In the genomic region with DNA sequence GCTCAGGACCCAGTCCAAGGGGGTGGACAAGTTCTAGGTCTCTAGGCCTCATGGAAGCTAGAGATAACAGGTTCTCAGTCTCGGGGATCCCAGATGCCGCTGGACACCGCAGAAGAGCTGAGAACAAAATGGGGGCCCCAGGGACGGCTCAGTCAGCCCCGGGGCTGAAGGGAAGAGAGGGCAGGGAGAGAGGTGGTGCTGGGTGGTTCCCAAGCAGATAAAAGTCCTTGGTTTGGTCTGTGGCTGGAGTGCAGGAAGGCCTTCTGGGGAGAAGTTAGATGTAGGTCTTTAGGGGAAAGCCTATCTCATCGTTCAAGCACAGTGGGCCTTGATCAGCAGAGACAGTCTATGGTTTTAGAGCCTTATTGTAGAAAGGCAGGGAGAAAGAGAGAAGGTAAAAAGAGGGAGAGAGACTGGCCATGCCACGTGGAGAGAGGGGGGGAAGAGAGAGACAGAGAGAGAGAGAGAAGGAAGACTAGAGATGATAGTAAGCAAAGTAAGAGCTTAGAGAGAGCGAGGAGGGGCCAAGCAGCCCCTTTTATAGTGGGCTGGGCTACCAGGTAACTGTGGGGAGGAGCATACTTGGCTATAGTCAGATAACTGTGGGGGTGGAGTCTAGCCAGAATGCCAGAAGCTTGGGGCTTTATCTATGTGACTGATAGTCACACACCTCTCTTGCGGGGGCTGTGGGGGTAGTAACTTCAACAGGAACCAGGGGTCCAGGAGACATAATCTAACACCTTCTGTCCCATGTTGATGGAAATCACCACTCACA, we compare ENCODE assay signal across 24 mouse cellular contexts. TPM values are rescaled to one million over a fixed set of nuclear protein-coding genes. Genes with fewer than 3 reads are reported as not detected.
DNase-seq lines count a peak whose midpoint lies in the region; ATAC-seq and TF ChIP-seq lines count a peak whose summit lies in the region.
"Had no signal": no experiment of that assay in that cellular context is flagged by ENCODE, and none has a peak within 500 bp of the region (broad histone marks: within the 10 kb centered on the region; RNA-seq: fewer than 3 reads in every experiment).

No protein-coding gene starts in this region.

- H3K4me1 ChIP-seq in heart, embryonic 15.5 days (replicated peaks): peaks cover 39% of the 10 kb centered on the region
- peaks cover 18% of the 10 kb centered on the region for H3K4me1 ChIP-seq in heart, adult 2 months (ENCODE audit: control insufficient read depth, insufficient read depth, low read length)
- peaks cover 35% of the 10 kb centered on the region for H3K4me1 ChIP-seq in limb, embryonic 10.5 days
- H3K4me1 ChIP-seq in liver, embryonic 15.5 days (replicated peaks): peaks cover 29% of the 10 kb centered on the region
- H3K4me1 ChIP-seq in hindbrain, embryonic 11.5 days (replicated peaks; ENCODE audit: control insufficient read depth, insufficient read depth, low read length): no peaks in the 10 kb centered on the region

- no peaks in the 10 kb centered on the region for H3K36me3 ChIP-seq in heart, embryonic 15.5 days
- H3K36me3 ChIP-seq in heart, adult 2 months (ENCODE audit: control insufficient read depth, insufficient read depth, low read length): peaks cover 7% of the 10 kb centered on the region
- H3K36me3 ChIP-seq in limb, embryonic 10.5 days: no peaks in the 10 kb centered on the region
- H3K36me3 ChIP-seq in liver, embryonic 15.5 days (replicated peaks): no peaks in the 10 kb centered on the region
- no peaks in the 10 kb centered on the region for H3K36me3 ChIP-seq in hindbrain, embryonic 11.5 days (ENCODE audit: control insufficient read depth, insufficient read depth, low read length)
- H3K36me3 ChIP-seq: hindbrain, embryonic 15.5 days; limb, embryonic 12.5 days; neural tube, embryonic 15.5 days had no signal

- H3K9ac ChIP-seq in heart, embryonic 15.5 days: no peak overlapping the region
- H3K9ac ChIP-seq in heart, adult 2 months (ENCODE audit: low read depth, low read length): no peak overlapping the region
- H3K9ac ChIP-seq in liver, embryonic 15.5 days: no peak overlapping the region
- no peak overlapping the region for H3K9ac ChIP-seq in hindbrain, embryonic 11.5 days (ENCODE audit: low read depth, low read length)
- H3K9ac ChIP-seq: forebrain, embryonic 13.5 days; hindbrain, embryonic 15.5 days; limb, embryonic 12.5 days; neural tube, embryonic 15.5 days had no signal

- ATAC-seq in heart, embryonic 15.5 days (replicated peaks; ENCODE audit: insufficient number of reproducible peaks, insufficient read depth, low FRiP score, low read depth): no peak
- peak; percentile 26; the same call in 1 of the 2 replicates for ATAC-seq in liver, embryonic 15.5 days (ENCODE audit: insufficient read depth)
- no peak for ATAC-seq in hindbrain, embryonic 11.5 days (ENCODE audit: low FRiP score)
- ATAC-seq: forebrain, embryonic 13.5 days; inflammation-experienced regulatory T-cells, adult 6 months; lung, postnatal 0 days; Patski had no signal

- TF ChIP-seq POLR2A in heart, adult 2 months (IDR thresholded peaks at IDR 0.05; ENCODE audit: insufficient read depth, low read depth, low read length): no peak

- H3K9me3 ChIP-seq in heart, embryonic 15.5 days (replicated peaks): no peaks in the 10 kb centered on the region
- no peaks in the 10 kb centered on the region for H3K9me3 ChIP-seq in limb, embryonic 10.5 days (replicated peaks)
- H3K9me3 ChIP-seq in liver, embryonic 15.5 days (replicated peaks): no peaks in the 10 kb centered on the region
- H3K9me3 ChIP-seq in hindbrain, embryonic 11.5 days (ENCODE audit: control insufficient read depth, low read length): no peaks in the 10 kb centered on the region
- H3K9me3 ChIP-seq: forebrain, embryonic 13.5 days; hindbrain, embryonic 15.5 days; limb, embryonic 12.5 days; neural tube, embryonic 15.5 days had no signal

- no peak overlapping the region for H3K4me3 ChIP-seq in heart, embryonic 15.5 days
- no peak overlapping the region for H3K4me3 ChIP-seq in heart, adult 2 months
- H3K4me3 ChIP-seq in limb, embryonic 10.5 days: no peak overlapping the region
- no peak overlapping the region for H3K4me3 ChIP-seq in liver, embryonic 15.5 days (replicated peaks)
- H3K4me3 ChIP-seq in hindbrain, embryonic 11.5 days (ENCODE audit: low read depth, low read length): no peak overlapping the region
- H3K4me3 ChIP-seq: forebrain, embryonic 13.5 days; hindbrain, embryonic 15.5 days; limb, embryonic 12.5 days; neural tube, embryonic 15.5 days had no signal

- no peaks in the 10 kb centered on the region for H3K27me3 ChIP-seq in heart, embryonic 15.5 days
- no peaks in the 10 kb centered on the region for H3K27me3 ChIP-seq in heart, adult 2 months (ENCODE audit: control insufficient read depth, insufficient read depth, low read length)
- H3K27me3 ChIP-seq in limb, embryonic 10.5 days (ENCODE audit: low read depth, poor library complexity, severe bottlenecking): no peaks in the 10 kb centered on the region
- no peaks in the 10 kb centered on the region for H3K27me3 ChIP-seq in liver, embryonic 15.5 days
- H3K27me3 ChIP-seq in hindbrain, embryonic 11.5 days (ENCODE audit: control insufficient read depth, insufficient read depth, low read length): no peaks in the 10 kb centered on the region
- H3K27me3 ChIP-seq: forebrain, embryonic 13.5 days; hindbrain, embryonic 15.5 days; limb, embryonic 12.5 days; neural tube, embryonic 15.5 days; Patski had no signal

- no peak overlapping the region for H3K4me2 ChIP-seq in heart, embryonic 15.5 days
- H3K4me2 ChIP-seq in liver, embryonic 15.5 days: no peak overlapping the region
- no peak overlapping the region for H3K4me2 ChIP-seq in hindbrain, embryonic 11.5 days (replicated peaks; ENCODE audit: low read depth, low read length)
- H3K4me2 ChIP-seq: forebrain, embryonic 13.5 days; hindbrain, embryonic 15.5 days; limb, embryonic 12.5 days; neural tube, embryonic 15.5 days had no signal

- WGBS in heart, embryonic 15.5 days: 68% methylated on average over 9 of the region's 9 CpGs
- 83% methylated on average over 9 of the region's 9 CpGs for whole genome bisulfite sequencing in heart, adult 2 months
- WGBS in limb, embryonic 10.5 days: 86% methylated on average over 9 of the region's 9 CpGs
- WGBS in liver, embryonic 15.5 days (ENCODE audit: insufficient replicate concordance): 29% methylated on average over 9 of the region's 9 CpGs
- 92% methylated on average over 9 of the region's 9 CpGs for WGBS in hindbrain, embryonic 11.5 days

- TF ChIP-seq CTCF in heart, adult 2 months (IDR thresholded peaks at IDR 0.05): no peak

- H3K27ac ChIP-seq in heart, embryonic 15.5 days: peak overlapping the region; percentile 88
- H3K27ac ChIP-seq in heart, adult 2 months: no peak overlapping the region
- H3K27ac ChIP-seq in limb, embryonic 10.5 days: peak overlapping the region; percentile 67; the same call in 1 of the 2 replicates
- peak overlapping the region; percentile 51; the same call in 1 of the 2 replicates for H3K27ac ChIP-seq in liver, embryonic 15.5 days (replicated peaks)
- H3K27ac ChIP-seq in hindbrain, embryonic 11.5 days (ENCODE audit: low read depth, low read length): no peak overlapping the region
- H3K27ac ChIP-seq: forebrain, embryonic 13.5 days; hindbrain, embryonic 15.5 days; neural tube, embryonic 15.5 days had no signal

- intact Hi-C loops in heart, adult 2 months (cut with DNase I): no loop called here

- TF ChIP-seq EP300 in heart, adult 2 months (IDR thresholded peaks at IDR 0.05; ENCODE audit: insufficient read depth, low read depth, low read length): no peak

- no peaks in the 10 kb centered on the region for H3K79me2 ChIP-seq in heart, adult 2 months (replicated peaks; ENCODE audit: control insufficient read depth, insufficient read depth, low read length)

- DNase-seq in cerebellum, postnatal 10 days: peak; percentile 38 to 45
- no peak for DNase-seq in cerebellum, postnatal 14 days
- no peak for DNase-seq in heart, adult 2 months
- DNase-seq in limb, embryonic 10.5 days (ENCODE audit: low spot score): no peak
- no peak for DNase-seq in c-Kit-positive CD71-positive TER-119-positive erythroid progenitor cells, embryonic 14.5 days (ENCODE audit: low spot score)
- DNase-seq in hindbrain, embryonic 11.5 days (ENCODE audit: low spot score): no peak
- DNase-seq: adrenal gland, postnatal 10 days; gastrocnemius, postnatal 10 days; kidney, adult 11 months; kidney, postnatal 14 days; lung, adult 18-20 months; lung, postnatal 4 days; midbrain, embryonic 14.5 days; retina, postnatal 1 day; right cerebral cortex, postnatal 14 days had no signal

RNA-seq across cellular contexts. Expression of a gene that starts 34.2 kb away (rescaled TPM):
- 22.9 and 24.8 TPM in 2 replicates for polyA plus RNA-seq in heart, embryonic 15.5 days (2015; fragmentation: Nextera tagmentation; extraction: Ambion mirVana)
- total RNA-seq in heart, adult 2 months (2021): 100 to 1,000 TPM; 129 to 134 TPM
- 85.2 and 133 TPM in 2 replicates for polyA plus RNA-seq in heart, adult 2 months (2012; rRNA removed)
- 33.8 and 45.4 TPM in 2 replicates for polyA plus RNA-seq in limb, embryonic 10.5 days (2016; fragmentation: Nextera tagmentation; extraction: Ambion mirVana)
- polyA plus RNA-seq in liver, embryonic 15.5 days (2015; fragmentation: Nextera tagmentation; extraction: Ambion mirVana): 3.5 and 4.4 TPM in 2 replicates
- polyA plus RNA-seq in hindbrain, embryonic 11.5 days (2014; fragmentation: Nextera tagmentation; extraction: Ambion mirVana): 42.3 and 68.2 TPM in 2 replicates

Comparison
In these comparisons a context has a peak if more than half of its experiments do, and no peak if none do; other contexts are left out.
1. DNase-seq: peak in cerebellum, postnatal 10 days (2 of 2); none in cerebellum, postnatal 14 days (0 of 2), heart, adult 2 months (0 of 2), limb, embryonic 10.5 days (single experiment), c-Kit-positive CD71-positive TER-119-positive erythroid progenitor cells, embryonic 14.5 days (single experiment) and hindbrain, embryonic 11.5 days (single experiment).
2. H3K27ac ChIP-seq: peak in heart, embryonic 15.5 days (single experiment), limb, embryonic 10.5 days (single experiment) and liver, embryonic 15.5 days (single experiment); none in heart, adult 2 months (single experiment) and hindbrain, embryonic 11.5 days (single experiment).